Mouse (Mus musculus): Measurements from ENCODE around the gene Polm.

- TF ChIP-seq CTCF (conservative IDR thresholded peaks at IDR 0.05; ENCODE audit: insufficient read depth, insufficient read length, low read depth, low read length) = no peak
- no peak for TF ChIP-seq POLR2A (IDR thresholded peaks at IDR 0.05; ENCODE audit: low read depth, low read length)
Observed at GRCm38 (mm10) chr11:5861678-5862393, 24.0 kb upstream of the Polm start, which contains the start of gene Aebp1.

All from kidney, adult 2 months (tissue).